Comparison of ENCODE assay signal across 9 mouse cellular contexts in the genomic region with DNA sequence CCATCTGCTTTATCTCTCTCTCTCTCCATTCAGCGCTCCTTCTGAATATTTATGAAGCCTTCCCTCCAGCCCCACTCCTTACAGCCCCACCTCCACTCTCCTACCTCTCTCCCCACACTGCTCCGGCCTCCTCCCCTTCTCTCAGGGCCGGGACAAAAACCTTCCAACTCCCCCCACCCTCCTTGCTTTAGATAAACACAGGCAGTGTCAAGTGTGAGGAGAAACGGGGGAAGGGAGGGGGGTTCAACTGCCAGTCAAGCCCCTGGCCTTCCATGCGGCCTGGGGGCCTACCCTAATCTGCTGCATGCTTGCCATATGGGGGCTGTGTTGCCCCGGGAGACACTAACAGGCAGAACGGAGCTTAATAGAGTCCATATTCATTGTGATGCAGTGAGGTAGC. TPM values are rescaled to one million over a fixed set of nuclear protein-coding genes. Genes with fewer than 3 reads are reported as not detected.
DNase-seq lines count a peak whose midpoint lies in the region; ATAC-seq lines count a peak whose summit lies in the region.
"Had no signal": no experiment of that assay in that cellular context is flagged by ENCODE, and none has a peak within 500 bp of the region (broad histone marks: within the 10 kb centered on the region; RNA-seq: fewer than 3 reads in every experiment).

No protein-coding gene starts in this region.

- H3K27ac ChIP-seq in lung, embryonic 15.5 days = no peak overlapping the region
- H3K27ac ChIP-seq in intestine, embryonic 16.5 days (ENCODE audit: low read length) = peak overlapping the region; percentile 41; the same call in 1 of the 2 replicates
- no peak overlapping the region for H3K27ac ChIP-seq in stomach, embryonic 15.5 days
- H3K27ac ChIP-seq: liver, embryonic 13.5 days had no signal

- WGBS in lung, embryonic 15.5 days = 3% methylated on average over 7 of the region's 7 CpGs
- WGBS in intestine, embryonic 16.5 days = 7% methylated on average over 7 of the region's 7 CpGs
- 4% methylated on average over 7 of the region's 7 CpGs for WGBS in stomach, embryonic 15.5 days

- H3K9ac ChIP-seq in lung, embryonic 15.5 days = no peak overlapping the region
- H3K9ac ChIP-seq in intestine, embryonic 16.5 days (ENCODE audit: low read depth, low read length) = peak overlapping the region; percentile 43; the same call in 1 of the 2 replicates
- no peak overlapping the region for H3K9ac ChIP-seq in stomach, embryonic 15.5 days
- H3K9ac ChIP-seq: liver, embryonic 13.5 days had no signal

- DNase-seq in cerebellum, adult 11-12 months = peak; percentile 39
- no peak for DNase-seq in cerebellum, postnatal 36 days
- no peak for DNase-seq in lung, postnatal 4 days
- DNase-seq in gastrocnemius, adult 18-20 months (ENCODE audit: low spot score) = no peak
- no peak for DNase-seq in adrenal gland, adult 8-10 months
- DNase-seq: liver, embryonic 13.5 days had no signal

- H3K4me3 ChIP-seq in lung, embryonic 15.5 days = peak overlapping the region; percentile 2; the same call in 1 of the 2 replicates
- H3K4me3 ChIP-seq in intestine, embryonic 16.5 days (ENCODE audit: low read length) = peak overlapping the region; percentile 11; the same call in 1 of the 2 replicates
- H3K4me3 ChIP-seq in stomach, embryonic 15.5 days (replicated peaks) = no peak overlapping the region; the same call in 1 of the 2 replicates
- H3K4me3 ChIP-seq: liver, embryonic 13.5 days had no signal

- no peaks in the 10 kb centered on the region for H3K9me3 ChIP-seq in lung, embryonic 15.5 days
- no peaks in the 10 kb centered on the region for H3K9me3 ChIP-seq in intestine, embryonic 16.5 days (ENCODE audit: control insufficient read depth, low read length)
- no peaks in the 10 kb centered on the region for H3K9me3 ChIP-seq in stomach, embryonic 15.5 days
- H3K9me3 ChIP-seq: liver, embryonic 13.5 days had no signal

- peak overlapping the region; percentile 44 for H3K4me2 ChIP-seq in lung, embryonic 15.5 days
- H3K4me2 ChIP-seq in intestine, embryonic 16.5 days (ENCODE audit: low read depth, low read length) = peak overlapping the region; percentile 33
- H3K4me2 ChIP-seq in stomach, embryonic 15.5 days = peak overlapping the region; percentile 43
- H3K4me2 ChIP-seq: liver, embryonic 13.5 days had no signal

- peak; percentile 44; the same call in 1 of the 2 replicates for ATAC-seq in lung, embryonic 15.5 days (ENCODE audit: borderline replicate concordance, extremely low read depth, low FRiP score, low TSS enrichment)
- ATAC-seq in intestine, embryonic 16.5 days = peak; percentile 60; the same call in 1 of the 2 replicates
- ATAC-seq in stomach, embryonic 15.5 days (ENCODE audit: insufficient read depth, low FRiP score, low read depth) = peak; percentile 63; the same call in 1 of the 2 replicates

- H3K36me3 ChIP-seq in lung, embryonic 15.5 days = no peaks in the 10 kb centered on the region
- no peaks in the 10 kb centered on the region for H3K36me3 ChIP-seq in intestine, embryonic 16.5 days (ENCODE audit: control insufficient read depth, insufficient read depth, low read length)
- no peaks in the 10 kb centered on the region for H3K36me3 ChIP-seq in stomach, embryonic 15.5 days
- H3K36me3 ChIP-seq: liver, embryonic 13.5 days had no signal

- peaks cover 83% of the 10 kb centered on the region for H3K4me1 ChIP-seq in lung, embryonic 15.5 days
- H3K4me1 ChIP-seq in intestine, embryonic 16.5 days (ENCODE audit: control insufficient read depth, insufficient read depth, low read length) = peaks cover 18% of the 10 kb centered on the region
- H3K4me1 ChIP-seq in stomach, embryonic 15.5 days = peaks cover 32% of the 10 kb centered on the region
- H3K4me1 ChIP-seq: liver, embryonic 13.5 days had no signal

- no peaks in the 10 kb centered on the region for H3K27me3 ChIP-seq in lung, embryonic 15.5 days
- H3K27me3 ChIP-seq in intestine, embryonic 16.5 days (replicated peaks; ENCODE audit: control insufficient read depth, insufficient read depth, low read length) = no peaks in the 10 kb centered on the region
- H3K27me3 ChIP-seq in stomach, embryonic 15.5 days (replicated peaks) = no peaks in the 10 kb centered on the region

RNA-seq across cellular contexts. Expression of gene Boc, which starts 27.9 kb away (rescaled TPM):
- 29.2 and 29.9 TPM in 2 replicates for polyA plus RNA-seq in lung, embryonic 15.5 days (2015; fragmentation: Nextera tagmentation; extraction: Ambion mirVana)
- 8.3 and 8.8 TPM in 2 replicates for polyA plus RNA-seq in intestine, embryonic 16.5 days (2015; fragmentation: Nextera tagmentation; extraction: Ambion mirVana)
- polyA plus RNA-seq in stomach, embryonic 15.5 days (2015; fragmentation: Nextera tagmentation; extraction: Ambion mirVana) = 12.6 and 14.0 TPM in 2 replicates
- 1 to 10 TPM; 2.5 to 4.8 TPM for total RNA-seq in gastrocnemius, adult 18-20 months (2021)
- total RNA-seq in adrenal gland, adult 8-10 months (2022) = 10 to 100 TPM; 45.6 to 89.0 (median 65.4) TPM
